In genomic region chr4:132922558-132923008, GRCm38 (mm10) we compare ENCODE assay signal across 8 mouse cellular contexts. TPM values are rescaled to one million over a fixed set of nuclear protein-coding genes. Genes with fewer than 3 reads are reported as not detected.
DNase-seq lines count a peak whose midpoint lies in the region; ATAC-seq lines count a peak whose summit lies in the region.

Fam76a (minus strand) TSS chr4:132922558.

- WGBS in heart, embryonic 10.5 days = under 1% methylated on average over 53 of the region's 53 CpGs
- WGBS in kidney, embryonic 15.5 days = under 1% methylated on average over 50 of the region's 53 CpGs

- DNase-seq in B cell, adult 2 months = peak; percentile 100
- DNase-seq in brain, adult 2 months (ENCODE audit: low read depth, low spot score) = peak; percentile 100
- peak; percentile 100 for DNase-seq in heart, embryonic 10.5 days (ENCODE audit: low spot score)
- DNase-seq in liver = peak; percentile 100
- DNase-seq in spleen, postnatal 4 days (ENCODE audit: low spot score in 2 of 2) = peak; percentile 99

- H3K27ac ChIP-seq in heart, embryonic 10.5 days = peak within 1 kb of the TSS; percentile 91
- peak within 1 kb of the TSS; percentile 85 for H3K27ac ChIP-seq in kidney, embryonic 15.5 days

- peak within 1 kb of the TSS; percentile 80 for H3K4me2 ChIP-seq in kidney, embryonic 15.5 days

- H3K9ac ChIP-seq in kidney, embryonic 15.5 days = peak within 1 kb of the TSS; percentile 88

- no peaks in the 10 kb centered on the region for H3K9me3 ChIP-seq in heart, embryonic 10.5 days
- no peaks in the 10 kb centered on the region for H3K9me3 ChIP-seq in kidney, embryonic 15.5 days (replicated peaks)

- no peaks in the 10 kb centered on the region for H3K27me3 ChIP-seq in heart, embryonic 10.5 days (ENCODE audit: insufficient read depth, poor library complexity, severe bottlenecking)
- H3K27me3 ChIP-seq in kidney, embryonic 15.5 days = no peaks in the 10 kb centered on the region

- H3K4me3 ChIP-seq in heart, embryonic 10.5 days = peak within 1 kb of the TSS; percentile 89
- H3K4me3 ChIP-seq in kidney, embryonic 15.5 days (replicated peaks) = peak within 1 kb of the TSS; percentile 97

- peaks cover 10% of the 10 kb centered on the region for H3K4me1 ChIP-seq in heart, embryonic 10.5 days
- H3K4me1 ChIP-seq in kidney, embryonic 15.5 days = peaks cover 16% of the 10 kb centered on the region

- H3K36me3 ChIP-seq in heart, embryonic 10.5 days = peaks cover 17% of the 10 kb centered on the region
- peaks cover 25% of the 10 kb centered on the region for H3K36me3 ChIP-seq in kidney, embryonic 15.5 days

- ATAC-seq in erythroblast, adult 5-6 weeks (replicated peaks; ENCODE audit: low FRiP score, poor library complexity, severe bottlenecking) = peak; percentile 88
- ATAC-seq in kidney, embryonic 15.5 days (replicated peaks; ENCODE audit: low FRiP score) = peak; percentile 99
- ATAC-seq in monocyte, adult 5-6 weeks (replicated peaks; ENCODE audit: insufficient number of reproducible peaks, low FRiP score, low TSS enrichment, poor library complexity, severe bottlenecking) = peak; percentile 99

RNA-seq across cellular contexts. Expression of gene Fam76a, which starts in this region (rescaled TPM):
- total RNA-seq in erythroblast, adult 5-6 weeks (2015; ENCODE audit: low replicate concordance) = 26.5 and 39.9 TPM in 2 replicates
- 47.6 and 53.9 TPM in 2 replicates for total RNA-seq in erythroblast, adult 5-6 weeks (2017; ENCODE audit: low replicate concordance)
- 32.3 and 33.1 TPM in 2 replicates for polyA plus RNA-seq in heart, embryonic 10.5 days (2016; fragmentation: Nextera tagmentation; extraction: Ambion mirVana)
- polyA plus RNA-seq in kidney, embryonic 15.5 days (2015; fragmentation: Nextera tagmentation; extraction: Ambion mirVana) = 35.1 and 35.8 TPM in 2 replicates
- total RNA-seq in monocyte, adult 5-6 weeks (2017) = 27.3 to 53.5 TPM (median 33.8 TPM) in 3 replicates

Comparison
In these comparisons a context has a peak if more than half of its experiments do, and no peak if none do; other contexts are left out.
1. Peak in every context shown above with its lines: DNase-seq, ATAC-seq, H3K4me3 ChIP-seq and H3K27ac ChIP-seq.